Mouse (Mus musculus) megakaryocyte, embryonic 14.5 days (primary cell): Measurements from ENCODE around the gene Abtb2. TPM values are rescaled to one million over a fixed set of nuclear protein-coding genes. Genes with fewer than 3 reads are reported as not detected.

Source experiments
- H3K27me3 ChIP-seq: replicated peaks from 2 replicates; pipeline ENCODE3; 2012; ENCODE audit warnings: inconsistent platforms
- H3K36me3 ChIP-seq: replicated peaks from 2 replicates; pipeline ENCODE3; 2012; ENCODE audit warnings: low read length, inconsistent platforms, mixed read lengths
- H3K4me1 ChIP-seq: 2 replicates; pipeline ENCODE4 v1.6.1; 2012; ENCODE audit warnings: inconsistent platforms
- H3K4me3 ChIP-seq: replicated peaks from 2 replicates; pipeline ENCODE3; 2012; ENCODE audit warnings: moderate library complexity, mild to moderate bottlenecking, inconsistent platforms
- H3K9me3 ChIP-seq: 2 replicates; pipeline ENCODE4 v1.6.1; 2012; ENCODE audit warnings: inconsistent platforms
- FLI1 ChIP-seq: IDR thresholded peaks from 2 replicates; pipeline ENCODE4 v1.6.1; 2012; ENCODE audit warnings: low read length, inconsistent platforms, mixed read lengths
- GATA1 ChIP-seq: IDR thresholded peaks from 3 replicates; pipeline ENCODE4 v1.6.1; 2012; ENCODE audit warnings: mixed read lengths, low read length, inconsistent platforms, borderline replicate concordance
- polyA plus RNA-seq: library from polyadenylated mRNA; stranded (reverse); fragments of >175 nt; gene quantifications from 2 replicates; pipeline ENCODE4 v1.2.3, GENCODE M21; 2012; ENCODE audit warnings: low replicate concordance; ENCODE audit not compliant: insufficient read depth

Gene Abtb2
- polyA plus RNA-seq, 1 experiment, result 0.50 TPM

DNA sequence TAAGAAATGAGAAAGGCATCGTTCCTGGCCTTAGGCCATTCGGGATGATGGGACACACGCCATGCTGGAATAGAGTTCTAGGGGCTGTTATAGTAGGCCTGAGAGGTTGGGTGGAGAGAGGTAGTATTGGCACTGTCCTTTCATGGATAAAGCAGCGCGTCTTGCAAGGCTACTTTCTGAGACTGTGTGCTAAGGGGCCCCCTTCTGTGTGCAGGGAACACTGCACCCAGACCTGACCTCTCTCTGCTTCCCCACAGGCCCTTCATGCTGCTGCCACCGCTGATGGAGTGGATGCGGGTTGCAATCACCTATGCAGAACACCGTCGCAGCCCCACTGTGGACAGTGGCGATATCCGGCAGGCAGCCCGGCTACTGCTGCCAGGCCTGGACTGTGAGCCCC is 134.4 kb downstream of the Abtb2 start:
- Histone ChIP-seq H3K4me3 (no peak overlapping the region), H3K4me1 (peaks cover 3% of the 10 kb centered on the region), H3K36me3 (no peaks in the 10 kb centered on the region), H3K27me3 (peaks cover 81% of the 10 kb centered on the region), H3K9me3 (no peaks in the 10 kb centered on the region)
- no peak for TF ChIP-seq FLI1
- TF ChIP-seq GATA1, result no peak

DNA sequence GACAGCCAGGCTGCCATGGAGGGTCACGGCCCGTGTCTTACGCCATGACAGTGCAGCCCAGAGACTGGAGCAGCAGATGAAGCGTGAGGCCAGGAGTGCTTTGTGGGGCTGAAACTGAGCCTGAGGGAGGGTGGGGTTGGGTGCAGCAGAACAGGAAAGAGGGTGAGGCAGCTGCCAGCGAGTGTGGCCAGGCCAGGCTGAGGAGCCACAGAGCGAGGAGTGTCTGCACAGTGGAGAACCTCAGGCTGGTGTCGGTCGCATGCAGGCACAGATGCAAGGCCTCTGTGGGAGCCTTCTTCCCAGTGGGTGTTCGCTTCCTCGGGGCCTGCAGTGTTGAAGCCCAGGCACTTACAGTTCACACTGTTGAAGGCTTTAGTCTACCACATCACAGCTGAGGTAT is 137.2 kb downstream of the Abtb2 start:
- Histone ChIP-seq H3K27me3 (peaks cover 89% of the 10 kb centered on the region), H3K4me1 (peaks cover 11% of the 10 kb centered on the region), H3K36me3 (no peaks in the 10 kb centered on the region), H3K9me3 (no peaks in the 10 kb centered on the region), H3K4me3 (no peak overlapping the region)
- TF ChIP-seq FLI1 (no peak), GATA1 (no peak)

DNA sequence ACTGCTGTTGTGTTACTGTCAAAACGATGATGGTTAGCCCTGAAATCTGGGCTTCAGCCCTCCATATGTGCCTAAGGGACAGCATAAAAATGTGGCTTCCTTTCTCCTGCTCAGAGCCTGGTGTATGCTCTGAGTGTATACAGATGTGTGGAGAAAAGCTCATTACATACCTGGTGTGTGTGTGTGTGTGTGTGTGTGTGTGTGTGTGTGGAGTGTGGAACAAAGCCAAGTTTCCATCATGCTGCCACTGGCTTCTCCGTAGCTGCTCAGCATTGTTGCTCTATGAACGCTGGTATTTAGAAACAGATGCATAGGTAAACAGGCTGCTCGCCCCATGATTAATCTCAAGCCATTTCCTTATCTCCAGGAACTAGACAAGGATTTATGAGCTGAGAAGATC is 137.8 kb downstream of the Abtb2 start:
- no peak for TF ChIP-seq GATA1
- no peak for TF ChIP-seq FLI1
- Histone ChIP-seq H3K9me3 (no peaks in the 10 kb centered on the region), H3K4me1 (peaks cover 11% of the 10 kb centered on the region), H3K4me3 (no peak overlapping the region), H3K27me3 (peaks cover 91% of the 10 kb centered on the region), H3K36me3 (no peaks in the 10 kb centered on the region)

DNA sequence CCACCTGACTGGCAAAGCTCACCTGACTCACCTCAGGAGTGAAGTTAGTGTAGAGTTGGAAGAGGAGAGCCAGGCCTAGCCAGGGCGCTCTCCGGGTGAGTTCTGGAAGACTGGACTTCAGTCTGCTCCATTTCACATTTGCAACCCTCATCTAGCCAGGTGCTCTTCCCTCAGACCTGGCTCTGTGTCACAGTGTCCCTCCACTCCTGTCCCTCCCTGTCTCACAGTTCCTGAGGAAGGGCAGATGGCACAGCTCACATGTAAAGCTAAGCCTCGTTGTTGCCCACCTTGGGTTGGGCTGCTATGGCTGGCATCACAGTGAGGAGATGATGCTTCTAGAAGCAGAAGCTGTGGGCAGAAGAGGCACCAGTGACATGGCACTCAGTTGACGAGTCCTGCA is 139.7 kb downstream of the Abtb2 start:
- Histone ChIP-seq H3K4me1 (peaks cover 11% of the 10 kb centered on the region), H3K9me3 (no peaks in the 10 kb centered on the region), H3K27me3 (peaks cover 92% of the 10 kb centered on the region), H3K36me3 (no peaks in the 10 kb centered on the region), H3K4me3 (no peak overlapping the region)
- TF ChIP-seq FLI1, result no peak
- no peak for TF ChIP-seq GATA1

GRCm38 (mm10) chr2:103706226-103706625 is 140.1 kb downstream of the Abtb2 start:
- TF ChIP-seq GATA1 (no peak), FLI1 (no peak)
- Histone ChIP-seq H3K4me3 (no peak overlapping the region), H3K9me3 (peaks cover 2% of the 10 kb centered on the region), H3K27me3 (peaks cover 92% of the 10 kb centered on the region), H3K4me1 (peaks cover 11% of the 10 kb centered on the region), H3K36me3 (no peaks in the 10 kb centered on the region)

DNA sequence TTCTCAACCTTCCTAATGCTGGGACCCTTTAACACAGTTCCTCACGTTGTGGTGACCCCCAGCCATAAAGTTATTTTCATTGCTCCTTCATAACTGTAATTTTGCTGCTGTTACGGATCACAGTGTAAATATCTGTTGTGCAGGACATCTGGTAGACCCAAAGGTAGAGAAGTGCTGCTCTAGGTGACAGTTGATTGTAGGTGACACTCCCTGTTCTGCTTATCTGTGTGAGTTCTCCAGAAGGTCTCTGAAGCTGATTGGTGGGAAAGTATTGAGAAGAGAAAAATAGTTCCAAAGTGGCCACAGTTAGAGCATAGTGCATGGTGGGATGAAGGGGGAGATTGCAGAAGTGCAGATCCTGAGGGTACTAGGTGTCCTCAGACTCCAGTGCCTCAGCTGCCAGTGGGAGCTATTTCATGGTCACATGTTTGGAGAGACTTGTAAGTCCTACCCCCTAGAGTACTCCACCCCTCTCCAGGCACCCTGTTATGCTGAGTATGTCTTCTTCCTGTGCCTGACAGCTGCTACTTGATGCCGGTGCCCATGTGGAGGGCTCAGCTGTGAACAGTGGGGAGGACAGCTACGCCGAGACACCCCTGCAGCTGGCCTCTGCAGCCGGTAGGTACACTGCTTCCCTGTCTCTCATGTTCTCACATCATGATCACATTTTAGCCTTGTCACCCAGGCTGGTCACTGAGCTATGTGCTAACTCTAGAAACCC is 141.1 kb downstream of the Abtb2 start:
- peaks cover 11% of the 10 kb centered on the region for H3K4me1 ChIP-seq
- peaks cover 94% of the 10 kb centered on the region for H3K27me3 ChIP-seq
- H3K36me3 ChIP-seq, result no peaks in the 10 kb centered on the region
- TF ChIP-seq GATA1 (no peak), FLI1 (no peak)
- H3K4me3 ChIP-seq, result no peak overlapping the region
- H3K9me3 ChIP-seq, result peaks cover 12% of the 10 kb centered on the region

- no peaks in the 10 kb centered on the region for H3K36me3 ChIP-seq
- peaks cover 13% of the 10 kb centered on the region for H3K9me3 ChIP-seq
- TF ChIP-seq GATA1 (no peak), FLI1 (no peak)
- peaks cover 85% of the 10 kb centered on the region for H3K27me3 ChIP-seq
- H3K4me1 ChIP-seq, result peaks cover 7% of the 10 kb centered on the region; the same call in 1 of the 2 replicates
- H3K4me3 ChIP-seq, result no peak overlapping the region
These were observed 144.7 kb downstream of the Abtb2 start for GRCm38 (mm10) chr2:103710849-103711248.

DNA sequence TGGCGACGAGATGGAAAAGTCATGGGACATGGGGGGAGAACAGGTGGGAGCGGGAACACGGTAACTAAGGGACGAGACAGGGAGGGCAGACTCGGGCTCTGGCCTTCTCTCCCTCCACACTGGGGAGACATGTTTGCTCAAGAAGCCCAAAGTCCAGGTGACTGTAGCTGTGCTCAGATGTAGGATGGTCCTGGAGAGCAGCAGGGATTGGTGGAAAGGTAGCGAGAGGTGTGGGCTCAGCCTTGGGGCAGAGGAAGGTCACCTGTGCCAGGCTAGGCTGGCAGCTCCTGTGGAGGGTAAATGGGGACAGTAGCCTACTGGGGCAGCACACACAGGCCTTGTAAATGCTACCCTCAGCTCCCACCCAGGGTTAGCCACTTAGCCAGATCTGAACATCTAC is 147.7 kb downstream of the Abtb2 start:
- Histone ChIP-seq H3K9me3 (peaks cover 13% of the 10 kb centered on the region), H3K36me3 (peaks cover 23% of the 10 kb centered on the region), H3K27me3 (peaks cover 58% of the 10 kb centered on the region), H3K4me1 (peaks cover 12% of the 10 kb centered on the region), H3K4me3 (no peak overlapping the region)
- TF ChIP-seq GATA1, result no peak
- no peak for TF ChIP-seq FLI1

GRCm38 (mm10) chr2:103714412-103714811 is 148.3 kb downstream of the Abtb2 start:
- H3K36me3 ChIP-seq, result peaks cover 24% of the 10 kb centered on the region
- peaks cover 14% of the 10 kb centered on the region for H3K4me1 ChIP-seq
- H3K4me3 ChIP-seq, result no peak overlapping the region
- TF ChIP-seq GATA1, result no peak
- TF ChIP-seq FLI1, result no peak
- H3K9me3 ChIP-seq, result peaks cover 13% of the 10 kb centered on the region
- peaks cover 52% of the 10 kb centered on the region for H3K27me3 ChIP-seq

- peaks cover 15% of the 10 kb centered on the region for H3K27me3 ChIP-seq
- H3K36me3 ChIP-seq, result peaks cover 61% of the 10 kb centered on the region
- H3K4me1 ChIP-seq, result peaks cover 14% of the 10 kb centered on the region
- H3K4me3 ChIP-seq, result no peak overlapping the region
- no peaks in the 10 kb centered on the region for H3K9me3 ChIP-seq
- TF ChIP-seq GATA1 (no peak), FLI1 (no peak)
These were observed 152.6 kb downstream of the Abtb2 start for GRCm38 (mm10) chr2:103718594-103719291.
